Mouse (Mus musculus) T-helper 1 cell (primary cell): ENCODE data around the gene Gm49322.

ENCODE experiments used
- in situ Hi-C: fragments of 300-600 bp; cut with MboI, MseI; formaldehyde crosslinking; loops from one replicate; pipeline ENCODE4 v1.15.1; 2025; ENCODE audit warnings: high pct_unique_total_duplicates

Gm49322 gene

DNA sequence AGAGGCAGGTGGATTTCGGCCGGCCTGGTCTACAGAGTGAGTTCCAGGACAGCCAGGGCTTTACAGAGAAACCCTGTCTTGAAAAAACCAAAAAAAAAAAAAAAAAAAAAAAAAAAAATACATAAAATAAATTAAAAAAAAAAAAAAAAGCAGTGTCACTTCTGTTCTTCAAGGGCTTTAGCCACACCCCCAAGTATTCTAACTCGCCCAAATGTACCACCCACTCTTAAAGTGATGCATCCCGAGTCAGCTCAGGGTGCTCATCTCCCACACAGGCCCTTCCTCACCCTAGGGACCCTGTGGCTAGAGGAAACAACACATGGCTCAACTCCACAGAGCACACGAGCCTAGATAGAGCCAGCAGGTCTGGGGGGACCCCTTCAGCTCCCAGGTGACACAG is 22.8 kb upstream of the Gm49322 start:
- in situ Hi-C loops = no loop called here

GRCm38 (mm10) chr10:80584045-80584488 is 21.8 kb upstream of the Gm49322 start:
- in situ Hi-C loops = no loop called here

DNA sequence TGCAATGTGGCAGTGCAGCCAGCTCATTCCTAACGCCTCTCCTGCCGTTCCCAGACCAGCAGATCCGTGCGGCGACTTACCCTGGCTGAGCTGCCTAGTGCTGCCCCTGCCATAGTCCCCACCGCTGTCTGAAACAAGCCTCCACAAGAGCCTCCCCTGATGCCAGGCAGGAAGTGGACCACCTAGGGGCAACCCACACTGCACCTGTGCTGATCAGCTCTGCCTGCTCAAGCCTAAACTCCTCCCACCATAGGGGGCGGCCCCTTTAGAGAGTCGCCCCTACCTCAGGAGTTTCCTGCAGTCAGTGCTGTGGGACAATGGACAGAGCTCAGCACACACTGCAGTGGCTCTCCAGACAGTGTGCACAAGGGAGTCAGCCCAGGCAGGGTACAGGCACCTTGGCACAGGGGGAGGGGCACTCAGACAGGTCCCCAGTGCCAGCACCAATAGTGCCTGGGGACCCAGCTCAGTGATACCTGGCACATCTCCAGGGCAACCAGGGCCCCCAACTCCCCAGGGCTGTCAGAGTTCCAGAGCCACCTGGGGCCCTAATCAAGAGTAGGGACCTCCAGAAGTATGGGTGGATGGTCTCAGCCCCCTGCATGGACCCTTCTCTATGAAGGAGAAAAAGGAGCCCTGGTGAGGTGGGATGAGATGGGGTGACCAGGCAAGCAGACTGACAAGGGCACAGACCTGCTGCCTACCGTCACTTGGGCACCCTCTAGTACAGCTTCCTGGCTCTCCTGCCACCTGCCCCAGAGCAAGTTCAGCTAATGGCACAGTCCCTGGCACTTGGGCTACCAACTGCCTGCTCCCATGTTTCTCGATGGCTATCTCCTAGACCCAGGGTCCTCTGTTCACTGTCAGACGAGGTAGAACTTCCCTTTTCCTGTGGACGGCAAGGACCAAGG is 20.9 kb upstream of the Gm49322 start:
- in situ Hi-C loops = no loop called here

DNA sequence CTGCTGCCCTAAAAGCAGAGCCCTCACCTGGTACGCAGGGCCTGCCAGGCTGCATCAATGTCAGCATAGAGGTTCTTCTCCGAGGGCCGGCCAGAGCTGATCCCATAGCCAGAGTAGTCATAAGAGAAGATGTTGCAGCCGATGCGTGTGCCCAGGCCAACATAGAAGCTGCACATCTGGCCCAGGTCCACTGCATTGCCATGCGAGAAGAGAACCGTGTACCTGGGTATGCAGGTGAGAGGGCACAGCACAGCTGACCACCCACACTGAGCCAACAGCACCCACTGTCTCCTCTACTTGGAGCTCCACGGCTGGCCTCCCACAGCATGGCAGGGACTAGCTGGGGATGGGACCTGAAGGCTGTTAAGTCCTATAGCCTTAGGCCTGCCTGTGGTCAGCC is 20.2 kb upstream of the Gm49322 start:
- in situ Hi-C loops = no loop called here

- in situ Hi-C loops = no loop called here
Observed at GRCm38 (mm10) chr10:80586407-80587304, 19.2 kb upstream of the Gm49322 start.

GRCm38 (mm10) chr10:80587305-80587657 is 18.5 kb upstream of the Gm49322 start:
- in situ Hi-C loops = no loop called here

- in situ Hi-C loops = no loop called here
Observed at GRCm38 (mm10) chr10:80589127-80589878, 16.5 kb upstream of the Gm49322 start.

- in situ Hi-C loops = no loop called here
Observed at GRCm38 (mm10) chr10:80589879-80590854, 15.7 kb upstream of the Gm49322 start, which contains the start of gene Abhd17a. Gene Abhd17a (minus strand): TSS chr10:80590341.

DNA sequence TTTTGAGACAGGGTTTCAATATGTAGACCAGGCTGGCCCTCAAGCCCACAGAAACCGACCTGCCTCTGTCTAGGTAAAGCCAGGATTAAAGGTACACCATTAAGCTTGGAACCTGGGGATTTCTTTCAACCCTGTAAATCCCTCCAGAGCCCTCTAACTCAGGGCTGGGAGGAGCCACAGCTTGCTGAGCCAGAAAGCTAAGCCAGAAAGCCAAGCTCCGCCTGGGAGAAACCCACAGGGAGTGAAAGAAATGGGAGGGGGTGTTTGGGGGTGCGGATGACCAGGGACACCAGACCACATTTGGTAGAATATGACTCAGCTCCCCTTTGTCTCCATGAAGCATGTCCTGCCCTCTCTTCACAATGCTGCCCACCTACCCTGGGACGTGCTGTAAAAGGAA is 9.5 kb upstream of the Gm49322 start:
- in situ Hi-C loops = no loop called here

- in situ Hi-C loops = loop anchor here (10.0 kb wide), 1 partner anchor 542 kb away; no protein-coding TSS in a partner anchor
Observed at GRCm38 (mm10) chr10:80602698-80603325, 3.0 kb upstream of the Gm49322 start, which contains the start of the genes Scamp4 and Adat3. Gene Scamp4 (plus strand): TSS chr10:80602872. Gene Adat3 (plus strand): TSS chr10:80602880.

DNA sequence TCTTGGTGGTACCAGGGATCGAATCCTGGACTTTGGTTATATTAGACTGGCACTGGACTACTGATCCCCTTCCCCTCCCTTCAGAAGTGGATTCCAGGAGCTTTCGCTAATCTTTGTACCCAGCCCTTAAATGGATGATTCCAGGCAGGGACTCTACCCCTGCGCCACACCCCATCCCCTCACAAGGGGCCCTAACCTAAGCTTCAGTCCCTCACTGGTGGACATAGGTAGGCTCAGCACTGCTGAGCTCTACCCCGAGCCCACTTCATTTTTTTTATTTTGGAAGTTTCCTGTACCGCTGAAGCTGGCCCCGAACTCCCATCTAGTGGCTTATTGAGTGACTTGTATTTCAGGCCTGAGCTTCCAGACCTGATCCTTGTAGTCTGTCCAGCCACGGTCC is 2.5 kb upstream of the Gm49322 start:
- in situ Hi-C loops = loop anchor here (10.0 kb wide), 1 partner anchor 541 kb away; no protein-coding TSS in a partner anchor

DNA sequence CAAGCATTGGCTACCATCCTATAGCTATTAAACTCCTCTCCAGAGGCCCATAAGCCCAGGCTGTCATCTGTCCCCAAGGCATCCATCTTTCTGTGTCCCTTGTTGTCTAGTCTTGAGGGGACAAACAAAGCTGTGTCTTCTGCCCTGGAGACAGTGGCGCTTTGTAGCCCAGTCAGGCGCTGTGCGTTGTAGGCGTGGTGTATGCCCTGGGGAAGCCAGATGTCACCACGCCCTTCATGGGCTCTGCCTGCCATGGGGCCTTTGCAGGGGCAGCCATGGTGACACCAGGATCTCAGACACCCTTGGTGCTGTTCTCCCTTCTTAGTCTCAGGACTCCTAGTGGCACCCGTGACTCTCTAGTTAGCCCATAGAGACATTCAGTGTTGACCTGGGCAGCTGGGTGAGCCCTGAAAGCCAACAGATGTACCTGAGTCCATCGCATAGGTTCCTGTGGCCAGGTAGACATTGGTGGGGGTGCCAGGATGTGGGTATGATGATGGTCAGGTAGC is 1.8 kb upstream of the Gm49322 start:
- in situ Hi-C loops = loop anchor here (10.0 kb wide), 1 partner anchor 541 kb away; no protein-coding TSS in a partner anchor

DNA sequence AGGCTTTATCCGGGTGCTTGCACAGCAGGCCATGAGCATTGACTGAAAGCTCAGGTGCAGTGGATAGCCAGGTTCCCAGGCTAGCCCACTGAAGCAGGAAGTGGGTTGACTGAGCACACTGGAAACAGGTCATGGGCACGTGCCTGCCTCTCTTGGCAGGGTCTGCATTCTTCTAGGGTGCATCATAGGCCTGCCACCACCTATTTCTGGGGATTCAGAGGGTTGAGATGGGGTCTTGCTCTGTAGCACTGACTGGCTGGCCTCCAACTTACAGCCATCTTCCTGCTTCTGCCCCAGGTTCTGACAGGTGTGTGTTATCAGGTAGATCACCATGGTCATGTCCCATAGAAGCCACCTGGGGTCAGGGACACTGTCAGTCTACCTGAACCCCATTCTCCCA is 833 bp upstream of the Gm49322 start:
- in situ Hi-C loops = loop anchor here (10.0 kb wide), 1 partner anchor 540 kb away; no protein-coding TSS in a partner anchor

DNA sequence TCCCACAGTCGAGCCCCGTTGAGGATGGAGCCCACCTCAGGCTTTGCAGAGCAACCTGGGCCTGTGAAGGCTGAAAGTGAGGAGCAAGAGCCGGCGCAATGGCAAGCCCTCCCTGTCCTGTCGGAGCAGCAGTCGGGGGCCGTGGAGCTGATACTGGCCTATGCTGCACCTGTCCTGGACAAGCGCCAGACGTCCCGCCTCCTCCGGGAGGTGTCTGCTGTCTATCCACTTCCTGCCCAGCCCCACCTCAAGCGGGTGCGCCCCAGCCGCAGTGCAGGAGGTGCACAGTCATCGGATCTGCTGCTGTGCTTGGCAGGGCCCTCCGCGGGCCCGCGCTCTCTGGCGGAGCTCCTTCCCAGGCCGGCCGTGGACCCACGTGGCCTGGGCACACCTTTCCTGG is 485 bp downstream of the Gm49322 start:
- in situ Hi-C loops = loop anchor here (10.0 kb wide), 1 partner anchor 538 kb away; no protein-coding TSS in a partner anchor

- in situ Hi-C loops = loop anchor here (10.0 kb wide), 1 partner anchor 538 kb away; no protein-coding TSS in a partner anchor
Observed at GRCm38 (mm10) chr10:80606737-80607350, 1.0 kb downstream of the Gm49322 start.

- in situ Hi-C loops = loop anchor here (10.0 kb wide), 1 partner anchor 536 kb away; no protein-coding TSS in a partner anchor
Observed at GRCm38 (mm10) chr10:80608435-80608834, 2.6 kb downstream of the Gm49322 start.

DNA sequence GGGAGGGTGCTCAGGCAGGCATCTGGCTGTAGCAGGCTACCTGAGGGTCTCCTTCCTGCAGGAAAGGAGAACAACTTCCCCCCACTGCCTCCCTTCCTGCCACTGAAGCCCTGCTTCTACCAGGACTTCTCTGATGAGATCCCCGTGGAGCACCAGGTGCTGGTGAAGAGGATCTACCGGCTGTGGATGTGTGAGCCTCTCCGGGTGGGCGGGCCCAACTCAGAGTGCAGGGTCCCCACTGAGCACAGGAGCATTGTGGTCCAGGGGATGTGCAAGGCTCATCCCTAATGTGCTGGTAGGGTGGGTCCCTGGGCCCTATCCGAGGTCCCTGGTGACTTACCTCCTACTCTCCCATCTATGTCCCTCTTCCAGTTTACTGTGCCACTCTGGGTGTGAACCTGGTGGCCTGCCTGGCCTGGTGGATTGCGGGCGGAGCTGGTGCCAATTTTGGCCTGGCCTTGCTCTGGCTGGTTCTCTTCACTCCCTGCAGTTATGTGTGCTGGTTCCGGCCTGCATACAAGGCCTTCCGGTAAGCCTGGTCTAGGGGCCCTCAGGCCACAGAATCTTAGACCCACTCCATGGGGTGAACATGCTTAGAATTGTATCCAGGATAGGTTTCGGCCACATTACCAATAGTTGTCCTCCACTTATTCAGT is 3.6 kb downstream of the Gm49322 start:
- in situ Hi-C loops = loop anchor here (10.0 kb wide), 1 partner anchor 535 kb away; no protein-coding TSS in a partner anchor
